Mouse (Mus musculus) layer of hippocampus, adult 8-10 months (tissue): ENCODE measurements around the gene Map1b. TPM values are rescaled to one million over a fixed set of nuclear protein-coding genes. Genes with fewer than 3 reads are reported as not detected.

Experiments
- total RNA-seq, 4 experiments: library from RNA; stranded (reverse); gene quantifications; 2 replicates each; pipeline ENCODE4 v1.2.4; 2022

The Map1b gene
- total RNA-seq, 4 experiments from 2014 or later = 617 to 716 (median 673) TPM

Other genes starting within 250 kb of the Map1b start
- 10 to 100 TPM; 26.4 to 35.2 (median 29.1) TPM for gene Ptcd2, start 171.8 kb downstream of the Map1b start, total RNA-seq
- 10 to 100 TPM; 23.5 to 32.8 (median 26.8) TPM for gene Mrps27, start 171.8 kb downstream of the Map1b start, total RNA-seq